Mouse (Mus musculus) heart, adult 2 months (tissue): ENCODE data around the gene Nckap5. TPM values are rescaled to one million over a fixed set of nuclear protein-coding genes. Genes with fewer than 3 reads are reported as not detected.

ENCODE experiments used
- DNase-seq, 2 experiments: peaks; one replicate each; pipeline ENCODE4 v3.0.0; 2021
- H3K27ac ChIP-seq: fragments of 200-600 bp; 2 replicates; pipeline ENCODE4 v1.8.1; 2022
- H3K27me3 ChIP-seq: fragments of 200-500 bp; 2 replicates; pipeline ENCODE4 v1.6.1; 2012; ENCODE audit warnings: mild to moderate bottlenecking, low read length, inconsistent platforms, mixed read lengths; ENCODE audit not compliant: control insufficient read depth, insufficient read depth
- H3K36me3 ChIP-seq: fragments of 200-500 bp; 2 replicates; pipeline ENCODE4 v1.6.1; 2012; ENCODE audit warnings: low read length, inconsistent platforms; ENCODE audit not compliant: control insufficient read depth, insufficient read depth
- H3K4me1 ChIP-seq: fragments of 200-500 bp; 2 replicates; pipeline ENCODE4 v1.6.1; 2011; ENCODE audit warnings: low read length; ENCODE audit not compliant: control insufficient read depth, insufficient read depth
- H3K4me3 ChIP-seq: fragments of 200-600 bp; 2 replicates; pipeline ENCODE4 v1.8.1; 2022
- H3K79me2 ChIP-seq: fragments of 200-500 bp; replicated peaks from 2 replicates; pipeline ENCODE4 v1.6.1; 2012; ENCODE audit warnings: mild to moderate bottlenecking, inconsistent platforms, low read length, moderate library complexity, mixed read lengths; ENCODE audit not compliant: control insufficient read depth, insufficient read depth
- H3K9ac ChIP-seq: fragments of 200-500 bp; 2 replicates; pipeline ENCODE4 v1.6.1; 2012; ENCODE audit warnings: low read depth, mild to moderate bottlenecking, control low read depth, inconsistent platforms, low read length, mixed read lengths
- CTCF ChIP-seq: fragments of 200-600 bp; IDR thresholded peaks from 2 replicates; pipeline ENCODE4 v1.8.1; 2022; ENCODE audit warnings: antibody characterized with exemption, mild to moderate bottlenecking, moderate library complexity
- EP300 ChIP-seq: fragments of 200-500 bp; IDR thresholded peaks from 2 replicates; pipeline ENCODE4 v1.6.1; 2011; ENCODE audit warnings: low read depth, low read length, control low read depth; ENCODE audit not compliant: insufficient read depth
- POLR2A ChIP-seq: fragments of 200-500 bp; IDR thresholded peaks from 2 replicates; pipeline ENCODE4 v1.6.1; 2011; ENCODE audit warnings: mild to moderate bottlenecking, low read depth, low read length, control low read depth; ENCODE audit not compliant: insufficient read depth
- WGBS: fragments of 180-500 bp; shearing (Covaris S2); methylation state at CpG from one replicate; pipeline ENCODE4 v1.1.7; 2018; 5-methylcytosine and 5-hydroxymethylcytosine counted together
- intact Hi-C: fragments of 180-260 bp; cut with DNase I; formaldehyde crosslinking; loops from one replicate; pipeline ENCODE4 v1.15.1; 2025
- polyA plus RNA-seq: library from polyadenylated mRNA; depleted of rRNA; stranded (reverse); fragments of >200 nt; gene quantifications from 2 replicates; pipeline ENCODE4 v1.2.3, GENCODE M21; 2012
- total RNA-seq, 2 experiments: library from RNA; stranded (reverse); gene quantifications; 2 replicates each; pipeline ENCODE4 v1.2.3; 2021

The Nckap5 gene
- total and polyA plus RNA-seq, 3 experiments: 2.8 to 9.6 (median 6.0) TPM

- no peaks in the 10 kb centered on the region for H3K27me3 ChIP-seq
- no peak overlapping the region for H3K4me3 ChIP-seq
- DNase-seq: no peak
- TF ChIP-seq POLR2A: no peak
- TF ChIP-seq EP300: no peak
- WGBS: 78% methylated on average over 4 of the region's 4 CpGs
- no peak overlapping the region for H3K9ac ChIP-seq
- no peaks in the 10 kb centered on the region for H3K79me2 ChIP-seq
- intact Hi-C loops: no loop called here
- no peaks in the 10 kb centered on the region for H3K36me3 ChIP-seq
- H3K4me1 ChIP-seq: no peaks in the 10 kb centered on the region; the same call in 1 of the 2 replicates
- H3K27ac ChIP-seq: no peak overlapping the region
These were observed 29.9 kb upstream of the Nckap5 start for GRCm38 (mm10) chr1:126860537-126860936.

GRCm38 (mm10) chr1:126849481-126849880 lies 18.9 kb upstream of the Nckap5 start:
- TF ChIP-seq CTCF (no peak), EP300 (no peak), POLR2A (no peak)
- intact Hi-C loops: no loop called here
- Histone ChIP-seq H3K9ac (no peak overlapping the region), H3K27ac (no peak overlapping the region), H3K36me3 (no peaks in the 10 kb centered on the region), H3K79me2 (no peaks in the 10 kb centered on the region), H3K4me1 (no peaks in the 10 kb centered on the region), H3K4me3 (no peak overlapping the region), H3K27me3 (no peaks in the 10 kb centered on the region)
- 64% methylated on average over 6 of the region's 6 CpGs for WGBS
- no peak for DNase-seq

GRCm38 (mm10) chr1:126846317-126846716 lies 15.7 kb upstream of the Nckap5 start:
- DNase-seq: no peak
- no peaks in the 10 kb centered on the region for H3K36me3 ChIP-seq
- H3K9ac ChIP-seq: no peak overlapping the region
- no peak overlapping the region for H3K4me3 ChIP-seq
- H3K27me3 ChIP-seq: no peaks in the 10 kb centered on the region
- H3K27ac ChIP-seq: no peak overlapping the region
- 62% methylated on average over 4 of the region's 4 CpGs for WGBS
- intact Hi-C loops: no loop called here
- TF ChIP-seq POLR2A (no peak), CTCF (no peak), EP300 (no peak)
- H3K79me2 ChIP-seq: no peaks in the 10 kb centered on the region
- H3K4me1 ChIP-seq: no peaks in the 10 kb centered on the region

GRCm38 (mm10) chr1:126832885-126833284 lies 2.3 kb upstream of the Nckap5 start:
- WGBS: 81% methylated on average over 1 of the region's 1 CpGs
- Histone ChIP-seq H3K4me3 (no peak overlapping the region), H3K4me1 (no peaks in the 10 kb centered on the region), H3K27ac (no peak overlapping the region), H3K27me3 (no peaks in the 10 kb centered on the region), H3K79me2 (no peaks in the 10 kb centered on the region), H3K36me3 (no peaks in the 10 kb centered on the region), H3K9ac (no peak overlapping the region)
- TF ChIP-seq POLR2A (no peak), EP300 (no peak), CTCF (no peak)
- DNase-seq: no peak
- intact Hi-C loops: loop anchor here (5.0 to 10.0 kb wide), 2 partner anchors 94 to 178 kb away; no protein-coding TSS in a partner anchor

GRCm38 (mm10) chr1:126829031-126829430 lies 1.6 kb downstream of the Nckap5 start:
- Histone ChIP-seq H3K9ac (no peak overlapping the region), H3K27me3 (no peaks in the 10 kb centered on the region), H3K36me3 (no peaks in the 10 kb centered on the region), H3K4me1 (no peaks in the 10 kb centered on the region), H3K4me3 (no peak overlapping the region), H3K79me2 (no peaks in the 10 kb centered on the region), H3K27ac (no peak overlapping the region)
- intact Hi-C loops: no loop called here
- peak in 1 of 2 experiments; percentile 20 for DNase-seq
- 48% methylated on average over 9 of the region's 9 CpGs for WGBS
- TF ChIP-seq EP300 (no peak), CTCF (no peak), POLR2A (no peak)

- DNase-seq: no peak
- intact Hi-C loops: no loop called here
- Histone ChIP-seq H3K9ac (no peak overlapping the region), H3K4me1 (no peaks in the 10 kb centered on the region), H3K36me3 (no peaks in the 10 kb centered on the region), H3K27me3 (no peaks in the 10 kb centered on the region), H3K79me2 (no peaks in the 10 kb centered on the region), H3K27ac (no peak overlapping the region), H3K4me3 (no peak overlapping the region)
- WGBS: 29% methylated on average over 3 of the region's 3 CpGs
- TF ChIP-seq EP300 (no peak), POLR2A (no peak), CTCF (no peak)
These were observed 5.8 kb downstream of the Nckap5 start for GRCm38 (mm10) chr1:126824841-126825240.
